Mouse (Mus musculus) layer of hippocampus, postnatal 25 days (tissue): ENCODE measurements around the gene Olfr65. TPM values are rescaled to one million over a fixed set of nuclear protein-coding genes. Genes with fewer than 3 reads are reported as not detected.

Experiments used
- total RNA-seq, 2 experiments: library from RNA; stranded (reverse); gene quantifications; 2 replicates each; pipeline ENCODE4 v1.2.3; 2021

Gene Olfr65
- total RNA-seq, 2 experiments from 2014 or later: not detected

Other genes with a start within 250 kb of the Olfr65 start
- gene Olfr623, start 239.8 kb upstream of the Olfr65 start, total RNA-seq: not detected
- gene Olfr624, start 232.3 kb upstream of the Olfr65 start, total RNA-seq: under 1 TPM in 1 of 2 experiments, not detected in 1; 0.05 TPM
- gene Olfr625-ps1, start 220.8 kb upstream of the Olfr65 start, total RNA-seq: not detected
- gene Olfr243, start 188.8 kb upstream of the Olfr65 start, total RNA-seq: not detected
- not detected for gene Olfr628, start 173.1 kb upstream of the Olfr65 start, total RNA-seq
- gene Olfr629, start 158.5 kb upstream of the Olfr65 start, total RNA-seq: not detected
- not detected for gene Olfr630, start 146.2 kb upstream of the Olfr65 start, total RNA-seq
- gene Olfr69, start 131.9 kb upstream of the Olfr65 start, total RNA-seq: not detected
- not detected for gene Olfr68, start 123.8 kb upstream of the Olfr65 start, total RNA-seq
- gene Olfr67, start 111.7 kb upstream of the Olfr65 start, total RNA-seq: not detected
- 10 to 100 TPM; 73.9 to 75.8 TPM for gene Hbb-bt, start 89.5 kb upstream of the Olfr65 start, total RNA-seq
- gene Hbb-bs, start 75.4 kb upstream of the Olfr65 start, total RNA-seq: 100 to 1,000 TPM; 561 to 593 TPM
- gene Hbb-bh2, start 63.0 kb upstream of the Olfr65 start, total RNA-seq: not detected
- gene Hbb-bh1, start 60.3 kb upstream of the Olfr65 start, total RNA-seq: not detected
- gene Hbb-y, start 50.3 kb upstream of the Olfr65 start, total RNA-seq: not detected
- gene Olfr66, start 17.2 kb upstream of the Olfr65 start, total RNA-seq: not detected
- not detected for gene Olfr64, start 9.0 kb upstream of the Olfr65 start, total RNA-seq
- not detected for gene Olfr631, start 25.3 kb downstream of the Olfr65 start, total RNA-seq
- gene Olfr632, start 30.9 kb downstream of the Olfr65 start, total RNA-seq: not detected
- not detected for gene Olfr633, start 41.0 kb downstream of the Olfr65 start, total RNA-seq
- under 1 TPM; 0.05 to 0.07 TPM for gene Olfr635, start 67.7 kb downstream of the Olfr65 start, total RNA-seq
- gene Olfr638, start 95.3 kb downstream of the Olfr65 start, total RNA-seq: not detected
- under 1 TPM; 0.05 to 0.16 TPM for gene Olfr639, start 113.8 kb downstream of the Olfr65 start, total RNA-seq
- not detected for gene Olfr640, start 122.1 kb downstream of the Olfr65 start, total RNA-seq
- gene Olfr641, start 132.0 kb downstream of the Olfr65 start, total RNA-seq: not detected
- not detected for gene Olfr642, start 149.2 kb downstream of the Olfr65 start, total RNA-seq
- not detected for gene 4930516K23Rik, start 158.0 kb downstream of the Olfr65 start, total RNA-seq
- not detected for gene Olfr644, start 168.4 kb downstream of the Olfr65 start, total RNA-seq
- gene Olfr645, start 182.0 kb downstream of the Olfr65 start, total RNA-seq: not detected
- not detected for gene Olfr646, start 201.4 kb downstream of the Olfr65 start, total RNA-seq
- gene Ubqln5, start 226.3 kb downstream of the Olfr65 start, total RNA-seq: not detected
- not detected for gene Olfr643, start 233.9 kb downstream of the Olfr65 start, total RNA-seq
- gene Ubqln3, start 239.8 kb downstream of the Olfr65 start, total RNA-seq: not detected
- gene Ubqlnl, start 247.1 kb downstream of the Olfr65 start, total RNA-seq: not detected